Mouse (Mus musculus): Measurements from ENCODE around the gene Ngdn. TPM values are rescaled to one million over a fixed set of nuclear protein-coding genes. Genes with fewer than 3 reads are reported as not detected.
"Not testable (repeated sequence)": the region's sequence is repeated elsewhere in the genome, so short reads cannot be mapped to it uniquely, and the experiment has no call there.

Gene Ngdn
- polyA plus RNA-seq (2011; ENCODE audit: insufficient read depth, insufficient read length, low replicate concordance, missing spikeins) = 30.5 and 49.9 TPM in 2 replicates

DNA sequence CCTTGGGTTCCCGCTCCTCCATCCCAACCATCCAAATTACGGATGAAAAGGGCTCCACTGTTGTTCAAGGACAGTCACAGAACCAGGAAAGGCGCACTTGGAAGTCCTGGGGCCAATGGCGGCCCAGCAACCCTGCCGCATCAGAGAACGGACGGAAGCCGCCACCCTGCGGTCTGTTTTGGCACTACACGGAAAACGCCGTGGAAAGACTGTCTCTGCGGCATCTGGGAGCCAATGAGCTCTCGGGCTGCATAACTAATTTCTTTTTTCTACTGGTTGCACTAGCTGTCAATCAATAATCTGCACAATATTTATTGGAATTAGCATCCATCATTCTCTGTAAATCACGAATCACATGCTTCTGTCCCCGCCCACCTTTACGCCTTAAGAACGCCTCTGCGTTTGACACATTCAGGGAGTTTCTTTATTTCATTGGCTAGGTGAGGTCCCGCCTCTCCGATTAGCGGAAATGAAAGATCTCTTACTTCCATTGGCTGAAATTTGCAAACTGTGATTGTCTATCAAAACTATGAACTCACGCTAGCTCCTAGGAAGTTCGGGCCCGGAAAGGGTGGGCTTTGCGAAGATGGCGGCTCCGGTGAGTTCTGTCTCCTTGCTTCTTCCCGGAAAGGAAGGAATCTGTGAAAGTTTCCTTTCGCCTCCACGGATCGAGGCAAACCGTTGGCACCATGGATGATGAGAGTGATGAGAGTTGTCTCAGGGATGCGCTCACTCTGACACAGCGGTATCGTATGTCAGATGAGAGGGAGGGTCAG lies at the start of gene Ngdn:
Gene Ngdn, plus strand, starts transcription at position 464 of the 776 bp plus-strand sequence.
- WGBS = under 1% methylated on average over 36 of the region's 36 CpGs
- TF ChIP-seq POLR2A (IDR thresholded peaks at IDR 0.05; ENCODE audit: borderline replicate concordance, control insufficient read depth, low read depth, low read length) = peak; percentile 92; the same call in 1 of the 2 replicates
- TF ChIP-seq CTCF (IDR thresholded peaks at IDR 0.05; ENCODE audit: control insufficient read depth, insufficient read depth, low read length) = peak; percentile 83
- Histone ChIP-seq H3K27ac (ENCODE audit: control insufficient read depth, insufficient read depth, low read depth, low read length, poor library complexity) (peak within 1 kb of the TSS; percentile 78), H3K4me1 (ENCODE audit: control insufficient read depth, insufficient read depth, low read length) (no peaks in the 10 kb centered on the region; the same call in none of the 2 replicates), H3K4me3 (replicated peaks; ENCODE audit: control insufficient read depth, low read depth, low read length) (peak within 1 kb of the TSS; percentile 96)

DNA sequence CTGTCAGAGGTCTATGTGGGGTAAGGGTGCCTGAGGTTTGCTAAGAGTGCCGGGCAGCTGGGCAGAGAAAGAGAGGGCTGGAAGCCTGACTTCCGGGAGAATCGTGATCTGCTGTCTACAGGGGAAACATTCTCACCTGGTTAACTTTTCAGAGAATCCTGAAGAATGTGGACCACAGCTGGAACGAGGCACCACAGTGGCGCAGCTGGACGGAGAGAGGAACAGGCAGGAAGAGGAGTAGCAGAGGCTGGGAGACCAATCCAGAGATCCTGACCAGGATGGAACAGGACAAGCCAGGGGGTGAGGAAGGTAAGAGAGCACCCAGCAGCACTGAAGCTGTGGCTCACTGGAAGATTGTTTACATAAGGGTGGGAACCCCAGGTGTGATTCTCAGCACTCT lies 49.6 kb upstream of the Ngdn start:
- Histone ChIP-seq H3K4me3 (replicated peaks; ENCODE audit: control insufficient read depth, low read depth, low read length) (no peak overlapping the region), H3K4me1 (ENCODE audit: control insufficient read depth, insufficient read depth, low read length) (no peaks in the 10 kb centered on the region), H3K27ac (ENCODE audit: control insufficient read depth, insufficient read depth, low read depth, low read length, poor library complexity) (no peak overlapping the region)
- WGBS = 69% methylated on average over 6 of the region's 6 CpGs
- TF ChIP-seq POLR2A (IDR thresholded peaks at IDR 0.05; ENCODE audit: borderline replicate concordance, control insufficient read depth, low read depth, low read length) (no peak), CTCF (IDR thresholded peaks at IDR 0.05; ENCODE audit: control insufficient read depth, insufficient read depth, low read length) (no peak)

- no peak within 1 kb of the TSS for H3K4me3 ChIP-seq (replicated peaks; ENCODE audit: control insufficient read depth, low read depth, low read length)
- no peaks in the 10 kb centered on the region for H3K4me1 ChIP-seq (ENCODE audit: control insufficient read depth, insufficient read depth, low read length)
- H3K27ac ChIP-seq (ENCODE audit: control insufficient read depth, insufficient read depth, low read depth, low read length, poor library complexity) = no peak within 1 kb of the TSS
- TF ChIP-seq CTCF (IDR thresholded peaks at IDR 0.05; ENCODE audit: control insufficient read depth, insufficient read depth, low read length) = no peak
- no peak for TF ChIP-seq POLR2A (IDR thresholded peaks at IDR 0.05; ENCODE audit: borderline replicate concordance, control insufficient read depth, low read depth, low read length)
- WGBS = 71% methylated on average over 7 of the region's 7 CpGs
Observed at GRCm38 (mm10) chr14:54966320-54966977, 48.8 kb upstream of the Ngdn start, which contains the start of gene Myh6. Gene Myh6, minus strand, starts transcription at chr14:54966927.

- no peaks in the 10 kb centered on the region for H3K4me1 ChIP-seq (ENCODE audit: control insufficient read depth, insufficient read depth, low read length)
- TF ChIP-seq POLR2A (IDR thresholded peaks at IDR 0.05; ENCODE audit: borderline replicate concordance, control insufficient read depth, low read depth, low read length) (no peak), CTCF (IDR thresholded peaks at IDR 0.05; ENCODE audit: control insufficient read depth, insufficient read depth, low read length) (no peak)
- no peak overlapping the region for H3K4me3 ChIP-seq (replicated peaks; ENCODE audit: control insufficient read depth, low read depth, low read length)
- H3K27ac ChIP-seq (ENCODE audit: control insufficient read depth, insufficient read depth, low read depth, low read length, poor library complexity) = no peak overlapping the region
- WGBS = 82% methylated on average over 3 of the region's 3 CpGs
Observed at GRCm38 (mm10) chr14:54967874-54968273, 47.4 kb upstream of the Ngdn start.

GRCm38 (mm10) chr14:54968344-54968743 lies 46.9 kb upstream of the Ngdn start:
- no peak overlapping the region for H3K27ac ChIP-seq (ENCODE audit: control insufficient read depth, insufficient read depth, low read depth, low read length, poor library complexity)
- H3K4me3 ChIP-seq (replicated peaks; ENCODE audit: control insufficient read depth, low read depth, low read length) = no peak overlapping the region
- TF ChIP-seq CTCF (IDR thresholded peaks at IDR 0.05; ENCODE audit: control insufficient read depth, insufficient read depth, low read length) = no peak
- no peak for TF ChIP-seq POLR2A (IDR thresholded peaks at IDR 0.05; ENCODE audit: borderline replicate concordance, control insufficient read depth, low read depth, low read length)
- no peaks in the 10 kb centered on the region for H3K4me1 ChIP-seq (ENCODE audit: control insufficient read depth, insufficient read depth, low read length)

DNA sequence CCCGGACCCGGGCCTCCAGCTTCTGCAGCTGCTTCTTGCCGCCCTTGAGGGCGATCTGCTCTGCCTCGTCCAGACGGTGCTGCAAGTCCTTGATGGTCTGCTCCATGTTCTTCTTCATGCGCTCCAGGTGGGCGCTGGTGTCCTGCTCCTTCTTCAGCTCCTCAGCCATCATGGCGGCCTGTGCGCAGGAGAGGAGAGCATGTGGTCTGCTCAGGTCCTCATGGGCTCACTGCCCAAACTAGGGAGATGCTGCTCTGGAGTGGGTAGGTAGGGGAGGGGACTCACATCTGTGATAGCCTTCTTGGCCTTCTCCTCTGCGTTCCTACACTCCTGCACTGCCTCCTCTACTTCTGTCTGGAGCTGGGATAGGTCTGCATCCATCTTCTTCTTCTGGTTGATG lies 42.5 kb upstream of the Ngdn start:
- not testable (repeated sequence) for H3K27ac ChIP-seq (ENCODE audit: control insufficient read depth, insufficient read depth, low read depth, low read length, poor library complexity); H3K4me1 ChIP-seq (ENCODE audit: control insufficient read depth, insufficient read depth, low read length); H3K4me3 ChIP-seq (replicated peaks; ENCODE audit: control insufficient read depth, low read depth, low read length)
- WGBS = 82% methylated on average over 11 of the region's 11 CpGs

DNA sequence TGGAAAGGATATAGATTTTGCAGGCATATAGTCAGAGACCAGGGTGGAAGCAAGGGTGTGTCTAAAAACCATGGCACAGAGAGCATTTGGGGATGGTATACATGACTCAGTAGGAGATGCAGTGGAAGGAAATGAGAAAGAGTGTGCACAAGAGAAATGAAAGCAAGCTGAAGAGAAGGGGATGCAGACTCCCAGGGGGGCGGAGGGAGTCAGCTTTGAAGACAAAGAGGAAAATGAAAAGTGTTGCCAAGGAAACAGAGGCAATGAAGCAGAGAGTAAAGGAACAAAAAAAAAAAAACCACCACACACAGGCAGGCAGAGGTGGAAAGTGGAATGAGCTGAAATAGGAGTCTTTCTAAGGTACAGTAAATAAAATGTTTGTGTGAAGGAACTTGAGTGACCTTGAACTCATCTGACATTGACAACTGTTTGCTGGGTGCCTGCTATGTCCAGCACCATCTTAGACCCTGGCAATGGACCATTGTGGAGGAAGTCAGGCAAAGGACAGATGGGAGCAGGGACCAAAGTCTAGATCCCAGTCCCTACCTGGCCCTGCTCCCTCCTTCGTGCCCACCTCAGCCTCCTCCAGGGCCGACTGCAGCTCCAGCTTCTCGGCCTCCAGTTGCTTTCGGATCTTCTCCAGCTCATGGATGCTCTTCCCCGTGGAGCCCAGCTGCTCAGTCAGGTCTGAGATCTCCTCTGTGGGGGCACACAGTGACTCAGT lies 41.0 kb upstream of the Ngdn start:
- Histone ChIP-seq H3K4me3 (replicated peaks; ENCODE audit: control insufficient read depth, low read depth, low read length) (no peak overlapping the region), H3K4me1 (ENCODE audit: control insufficient read depth, insufficient read depth, low read length) (no peaks in the 10 kb centered on the region), H3K27ac (ENCODE audit: control insufficient read depth, insufficient read depth, low read depth, low read length, poor library complexity) (no peak overlapping the region)
- WGBS = 73% methylated on average over 6 of the region's 6 CpGs
- no peak for TF ChIP-seq CTCF (IDR thresholded peaks at IDR 0.05; ENCODE audit: control insufficient read depth, insufficient read depth, low read length)
- TF ChIP-seq POLR2A (IDR thresholded peaks at IDR 0.05; ENCODE audit: borderline replicate concordance, control insufficient read depth, low read depth, low read length) = no peak

GRCm38 (mm10) chr14:54976633-54977032 lies 38.6 kb upstream of the Ngdn start, which contains the start of gene Gm17428:
Gene Gm17428, plus strand, starts transcription at chr14:54976933.
- Histone ChIP-seq H3K27ac (ENCODE audit: control insufficient read depth, insufficient read depth, low read depth, low read length, poor library complexity) (no peak within 1 kb of the TSS), H3K4me1 (ENCODE audit: control insufficient read depth, insufficient read depth, low read length) (no peaks in the 10 kb centered on the region), H3K4me3 (replicated peaks; ENCODE audit: control insufficient read depth, low read depth, low read length) (no peak within 1 kb of the TSS)
- WGBS = 51% methylated on average over 1 of the region's 1 CpGs
- TF ChIP-seq POLR2A (IDR thresholded peaks at IDR 0.05; ENCODE audit: borderline replicate concordance, control insufficient read depth, low read depth, low read length) = no peak
- no peak for TF ChIP-seq CTCF (IDR thresholded peaks at IDR 0.05; ENCODE audit: control insufficient read depth, insufficient read depth, low read length)

Measured in bone marrow, adult 2 months (tissue).